Mouse (Mus musculus) retina, postnatal 7 days (tissue): Measurements from ENCODE around the gene Plekhm3.
A peak's percentile ranks its signal among the peaks of the same experiment; 100 is the strongest.
"Not testable (repeated sequence)": the region's sequence is repeated elsewhere in the genome, so short reads cannot be mapped to it uniquely, and the experiment has no call there.

ENCODE experiments used
- DNase-seq: peaks from one replicate; pipeline ENCODE4 v3.0.0-alpha.2; 2012; ENCODE audit warnings: low read depth, low spot score

Gene Plekhm3

GRCm38 (mm10) chr1:64956479-64956961, at the start of gene Plekhm3:
Gene Plekhm3 (minus strand): TSS chr1:64956824.
- peak; percentile 69 for DNase-seq

GRCm38 (mm10) chr1:65005575-65005974, 49.0 kb upstream of the Plekhm3 start:
- DNase-seq, result no peak

GRCm38 (mm10) chr1:65004526-65004925, 47.9 kb upstream of the Plekhm3 start:
- DNase-seq, result no peak

GRCm38 (mm10) chr1:64993206-64993605, 36.6 kb upstream of the Plekhm3 start:
- no peak for DNase-seq

GRCm38 (mm10) chr1:64988176-64988575, 31.6 kb upstream of the Plekhm3 start:
- DNase-seq, result no peak

GRCm38 (mm10) chr1:64986120-64986519, 29.5 kb upstream of the Plekhm3 start:
- peak; percentile 49 for DNase-seq

GRCm38 (mm10) chr1:64983247-64983646, 26.6 kb upstream of the Plekhm3 start:
- no peak for DNase-seq

- DNase-seq, result no peak
Observed at GRCm38 (mm10) chr1:64978321-64978799, 21.7 kb upstream of the Plekhm3 start.

- DNase-seq, result no peak
Observed at GRCm38 (mm10) chr1:64975346-64975745, 18.7 kb upstream of the Plekhm3 start.

GRCm38 (mm10) chr1:64970685-64971084, 14.1 kb upstream of the Plekhm3 start:
- DNase-seq, result no peak

- DNase-seq, result no peak
Observed at GRCm38 (mm10) chr1:64957021-64957489, 431 bp upstream of the Plekhm3 start.

- not testable (repeated sequence) for DNase-seq
Observed at GRCm38 (mm10) chr1:64954786-64955185, 1.8 kb downstream of the Plekhm3 start.

GRCm38 (mm10) chr1:64950271-64950670, 6.4 kb downstream of the Plekhm3 start:
- DNase-seq, result no peak

- DNase-seq, result no peak
Observed at GRCm38 (mm10) chr1:64949377-64949776, 7.2 kb downstream of the Plekhm3 start.

GRCm38 (mm10) chr1:64946106-64946505, 10.5 kb downstream of the Plekhm3 start:
- DNase-seq, result no peak

GRCm38 (mm10) chr1:64945214-64945785, 11.3 kb downstream of the Plekhm3 start:
- no peak for DNase-seq

- DNase-seq, result no peak
Observed at GRCm38 (mm10) chr1:64944746-64945145, 11.9 kb downstream of the Plekhm3 start.

GRCm38 (mm10) chr1:64942006-64942755, 14.4 kb downstream of the Plekhm3 start:
- DNase-seq, result no peak

- DNase-seq, result no peak
Observed at GRCm38 (mm10) chr1:64938907-64939306, 17.7 kb downstream of the Plekhm3 start.

GRCm38 (mm10) chr1:64937692-64938091, 18.9 kb downstream of the Plekhm3 start:
- no peak for DNase-seq

GRCm38 (mm10) chr1:64932921-64933320, 23.7 kb downstream of the Plekhm3 start:
- no peak for DNase-seq

- DNase-seq, result no peak
Observed at GRCm38 (mm10) chr1:64930124-64930523, 26.5 kb downstream of the Plekhm3 start.

- no peak for DNase-seq
Observed at GRCm38 (mm10) chr1:64929673-64930072, 27.0 kb downstream of the Plekhm3 start.
